In the genomic region with DNA sequence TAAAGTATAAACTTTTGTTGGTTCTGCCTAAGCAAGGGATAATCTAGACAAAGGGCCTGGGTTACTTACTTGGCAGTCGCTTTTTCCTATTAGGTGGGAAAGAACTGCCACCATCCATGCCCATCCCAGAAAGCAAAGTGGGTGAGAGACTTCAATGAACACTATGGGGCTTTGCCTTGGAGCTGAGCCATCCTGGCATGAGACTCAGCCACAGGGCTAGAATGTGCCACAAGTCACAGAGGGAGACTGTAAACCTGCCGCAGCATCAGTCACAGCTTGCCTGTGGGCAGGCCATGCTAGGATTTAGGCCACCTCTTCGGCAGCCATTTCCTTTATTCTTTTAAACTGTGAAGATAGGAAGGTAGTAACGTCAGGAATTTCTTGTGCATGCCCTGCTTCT, we compare ENCODE assay signal across 12 mouse cellular contexts.
DNase-seq lines count a peak whose midpoint lies in the region; ATAC-seq and TF ChIP-seq lines count a peak whose summit lies in the region.
"Had no signal": no experiment of that assay in that cellular context is flagged by ENCODE, and none has a peak within 500 bp of the region (broad histone marks: within the 10 kb centered on the region; RNA-seq: fewer than 3 reads in every experiment).

No protein-coding gene starts in this region.

- no peak for ATAC-seq in lung, embryonic 16.5 days (ENCODE audit: low read depth)
- ATAC-seq in forebrain, embryonic 14.5 days = no peak
- no peak for ATAC-seq in midbrain, postnatal 0 days (ENCODE audit: low FRiP score)

- H3K4me1 ChIP-seq in heart, adult 2 months (ENCODE audit: control insufficient read depth, insufficient read depth, low read length) = peaks cover 3% of the 10 kb centered on the region
- H3K4me1 ChIP-seq in lung, embryonic 16.5 days (replicated peaks; ENCODE audit: control insufficient read depth, insufficient read depth, low read length) = peaks cover 18% of the 10 kb centered on the region
- peaks cover 15% of the 10 kb centered on the region for H3K4me1 ChIP-seq in forebrain, embryonic 14.5 days (ENCODE audit: control insufficient read depth, insufficient read depth, low read length)
- H3K4me1 ChIP-seq in midbrain, postnatal 0 days (ENCODE audit: insufficient read depth, low read length) = peaks cover 3% of the 10 kb centered on the region; the same call in 1 of the 2 replicates

- TF ChIP-seq POLR2A in heart, adult 2 months (IDR thresholded peaks at IDR 0.05; ENCODE audit: insufficient read depth, low read depth, low read length) = no peak

- WGBS in heart, adult 2 months = 81% methylated on average over 4 of the region's 4 CpGs
- 72% methylated on average over 4 of the region's 4 CpGs for WGBS in lung, embryonic 16.5 days
- WGBS in forebrain, embryonic 14.5 days = 73% methylated on average over 4 of the region's 4 CpGs
- WGBS in midbrain, postnatal 0 days = 71% methylated on average over 4 of the region's 4 CpGs

- no peak for TF ChIP-seq CTCF in heart, adult 2 months (IDR thresholded peaks at IDR 0.05)
- TF ChIP-seq CTCF in midbrain, postnatal 0 days (IDR thresholded peaks at IDR 0.05) = no peak
- TF ChIP-seq CTCF in gastrocnemius, adult 2 months (IDR thresholded peaks at IDR 0.05) = no peak

- H3K79me2 ChIP-seq in heart, adult 2 months (replicated peaks; ENCODE audit: control insufficient read depth, insufficient read depth, low read length) = no peaks in the 10 kb centered on the region

- H3K4me2 ChIP-seq in lung, embryonic 16.5 days (ENCODE audit: low read depth, low read length) = no peak overlapping the region
- H3K4me2 ChIP-seq in forebrain, embryonic 14.5 days (ENCODE audit: low read length) = no peak overlapping the region
- H3K4me2 ChIP-seq in midbrain, postnatal 0 days (ENCODE audit: low read depth, low read length, poor library complexity, severe bottlenecking) = no peak overlapping the region

- intact Hi-C loops in heart, adult 2 months (cut with DNase I) = no loop called here
- intact Hi-C loops in heart, postnatal 10 days (cut with DNase I) = no loop called here
- intact Hi-C loops in gastrocnemius, adult 2 months (cut with DNase I) = no loop called here

- DNase-seq in heart, adult 2 months = no peak
- no peak for DNase-seq in heart, postnatal 10 days
- no peak for DNase-seq in lung, postnatal 36 days
- peak; percentile 53 for DNase-seq in forebrain, embryonic 14.5 days (ENCODE audit: low spot score)
- peak; percentile 52 for DNase-seq in midbrain, postnatal 0 days (ENCODE audit: low spot score)
- no peak for DNase-seq in gastrocnemius, postnatal 10 days
- no peak for DNase-seq in gastrocnemius, adult 2 months
- DNase-seq: cerebellum, adult 9-11 months had no signal

- H3K36me3 ChIP-seq in heart, adult 2 months (ENCODE audit: control insufficient read depth, insufficient read depth, low read length) = no peaks in the 10 kb centered on the region; the same call in 1 of the 2 replicates
- H3K36me3 ChIP-seq in lung, embryonic 16.5 days (ENCODE audit: control insufficient read depth, insufficient read depth, low read length) = 0 out of 2 replicates have a peak, but pooled peaks cover 2% of the 10 kb centered on the region
- no peaks in the 10 kb centered on the region for H3K36me3 ChIP-seq in forebrain, embryonic 14.5 days (ENCODE audit: control insufficient read depth, insufficient read depth, low read length)
- no peaks in the 10 kb centered on the region for H3K36me3 ChIP-seq in midbrain, postnatal 0 days (ENCODE audit: insufficient read depth, low read length)

- no peaks in the 10 kb centered on the region for H3K27me3 ChIP-seq in heart, adult 2 months (ENCODE audit: control insufficient read depth, insufficient read depth, low read length)
- H3K27me3 ChIP-seq in lung, embryonic 16.5 days (ENCODE audit: control insufficient read depth, insufficient read depth, low read depth, low read length) = no peaks in the 10 kb centered on the region
- no peaks in the 10 kb centered on the region for H3K27me3 ChIP-seq in forebrain, embryonic 14.5 days (replicated peaks; ENCODE audit: control insufficient read depth, insufficient read depth, low read length)
- H3K27me3 ChIP-seq in midbrain, postnatal 0 days (ENCODE audit: insufficient read depth, low read length) = no peaks in the 10 kb centered on the region
- H3K27me3 ChIP-seq: CH12.LX had no signal

- TF ChIP-seq EP300 in heart, adult 2 months (IDR thresholded peaks at IDR 0.05; ENCODE audit: insufficient read depth, low read depth, low read length) = no peak

- peak overlapping the region; percentile 10; the same call in 1 of the 2 replicates for H3K27ac ChIP-seq in heart, adult 2 months
- peak overlapping the region; percentile 81 for H3K27ac ChIP-seq in lung, embryonic 16.5 days (ENCODE audit: low read length)
- H3K27ac ChIP-seq in forebrain, embryonic 14.5 days (ENCODE audit: low read depth, low read length) = peak overlapping the region; percentile 21; the same call in 1 of the 2 replicates
- no peak overlapping the region for H3K27ac ChIP-seq in midbrain, postnatal 0 days (ENCODE audit: low read depth, low read length)
- H3K27ac ChIP-seq in gastrocnemius, adult 2 months = no peak overlapping the region

- no peak overlapping the region for H3K4me3 ChIP-seq in heart, adult 2 months
- no peak overlapping the region for H3K4me3 ChIP-seq in lung, embryonic 16.5 days (ENCODE audit: low read length)
- H3K4me3 ChIP-seq in forebrain, embryonic 14.5 days (ENCODE audit: low read depth, low read length) = no peak overlapping the region
- H3K4me3 ChIP-seq in midbrain, postnatal 0 days (ENCODE audit: low read depth, low read length) = no peak overlapping the region
- H3K4me3 ChIP-seq in gastrocnemius, adult 2 months = no peak overlapping the region
- H3K4me3 ChIP-seq: erythroblast, embryonic 14.5 days had no signal

- H3K9me3 ChIP-seq in lung, embryonic 16.5 days (ENCODE audit: control insufficient read depth, low read length) = no peaks in the 10 kb centered on the region
- H3K9me3 ChIP-seq in forebrain, embryonic 14.5 days (replicated peaks; ENCODE audit: control insufficient read depth, low read length) = no peaks in the 10 kb centered on the region
- no peaks in the 10 kb centered on the region for H3K9me3 ChIP-seq in midbrain, postnatal 0 days (ENCODE audit: low read length)

- H3K9ac ChIP-seq in heart, adult 2 months (ENCODE audit: low read depth, low read length) = no peak overlapping the region
- H3K9ac ChIP-seq in lung, embryonic 16.5 days (ENCODE audit: low read length) = no peak overlapping the region
- no peak overlapping the region for H3K9ac ChIP-seq in forebrain, embryonic 14.5 days (ENCODE audit: low read length)
- no peak overlapping the region for H3K9ac ChIP-seq in midbrain, postnatal 0 days (replicated peaks; ENCODE audit: low read length, poor library complexity, severe bottlenecking)
- H3K9ac ChIP-seq: liver, embryonic 14.5 days had no signal

Comparison
In these comparisons a context has a peak if more than half of its experiments do, and no peak if none do; other contexts are left out.
1. DNase-seq: peak in forebrain, embryonic 14.5 days (single experiment) and midbrain, postnatal 0 days (single experiment); none in heart, adult 2 months (0 of 2), heart, postnatal 10 days (0 of 2), lung, postnatal 36 days (single experiment), gastrocnemius, postnatal 10 days (single experiment) and gastrocnemius, adult 2 months (single experiment).
2. H3K27ac ChIP-seq: peak in heart, adult 2 months (single experiment), lung, embryonic 16.5 days (single experiment) and forebrain, embryonic 14.5 days (single experiment); none in midbrain, postnatal 0 days (single experiment) and gastrocnemius, adult 2 months (single experiment).